Mouse (Mus musculus): Measurements from ENCODE around the gene Aplp2. TPM values are rescaled to one million over a fixed set of nuclear protein-coding genes. Genes with fewer than 3 reads are reported as not detected.

Gene Aplp2
- polyA plus RNA-seq, 1 experiment from 2014 or later, result 344 TPM

- no peak for ATAC-seq (ENCODE audit: insufficient number of reproducible peaks, low FRiP score)
- 76% methylated on average over 7 of the region's 7 CpGs for WGBS
- Histone ChIP-seq H3K9ac (no peak overlapping the region), H3K27ac (ENCODE audit: poor library complexity, severe bottlenecking) (no peak overlapping the region), H3K36me3 (no peaks in the 10 kb centered on the region), H3K4me2 (no peak overlapping the region), H3K9me3 (replicated peaks) (no peaks in the 10 kb centered on the region), H3K4me1 (replicated peaks) (peaks cover 9% of the 10 kb centered on the region), H3K4me3 (no peak overlapping the region), H3K27me3 (replicated peaks) (peaks cover 34% of the 10 kb centered on the region)
These were observed 85.5 kb downstream of the Aplp2 start for GRCm38 (mm10) chr9:31126079-31126478.

- ATAC-seq (ENCODE audit: insufficient number of reproducible peaks, low FRiP score), result no peak
- H3K9ac ChIP-seq, result no peak overlapping the region
- no peak overlapping the region for H3K4me2 ChIP-seq
- H3K27me3 ChIP-seq (replicated peaks), result 0 out of 2 replicates have a peak, but pooled peaks cover 4% of the 10 kb centered on the region
- no peaks in the 10 kb centered on the region for H3K9me3 ChIP-seq (replicated peaks)
- WGBS, result 76% methylated on average over 13 of the region's 13 CpGs
- no peak overlapping the region for H3K27ac ChIP-seq (ENCODE audit: poor library complexity, severe bottlenecking)
- H3K4me1 ChIP-seq (replicated peaks), result peaks cover 27% of the 10 kb centered on the region
- H3K36me3 ChIP-seq, result no peaks in the 10 kb centered on the region
- no peak overlapping the region for H3K4me3 ChIP-seq
These were observed 89.1 kb downstream of the Aplp2 start for GRCm38 (mm10) chr9:31122464-31123030.

- ATAC-seq (ENCODE audit: insufficient number of reproducible peaks, low FRiP score), result no peak
- Histone ChIP-seq H3K27me3 (replicated peaks) (no peaks in the 10 kb centered on the region; the same call in 1 of the 2 replicates), H3K27ac (ENCODE audit: poor library complexity, severe bottlenecking) (no peak overlapping the region), H3K36me3 (no peaks in the 10 kb centered on the region), H3K9me3 (replicated peaks) (no peaks in the 10 kb centered on the region), H3K4me1 (replicated peaks) (peaks cover 27% of the 10 kb centered on the region), H3K4me3 (no peak overlapping the region), H3K9ac (no peak overlapping the region), H3K4me2 (peak overlapping the region; percentile 28; the same call in 1 of the 2 replicates)
- WGBS, result 56% methylated on average over 4 of the region's 4 CpGs
These were observed 91.1 kb downstream of the Aplp2 start for GRCm38 (mm10) chr9:31120533-31120915.

- Histone ChIP-seq H3K27me3 (replicated peaks) (no peaks in the 10 kb centered on the region; the same call in 1 of the 2 replicates), H3K4me1 (replicated peaks) (peaks cover 27% of the 10 kb centered on the region), H3K9me3 (replicated peaks) (no peaks in the 10 kb centered on the region), H3K27ac (ENCODE audit: poor library complexity, severe bottlenecking) (peak overlapping the region; percentile 45; the same call in 1 of the 2 replicates), H3K36me3 (no peaks in the 10 kb centered on the region), H3K4me3 (no peak overlapping the region), H3K9ac (no peak overlapping the region), H3K4me2 (peak overlapping the region; percentile 28; the same call in 1 of the 2 replicates)
- no peak for ATAC-seq (ENCODE audit: insufficient number of reproducible peaks, low FRiP score)
- 39% methylated on average over 11 of the region's 11 CpGs for WGBS
These were observed 91.6 kb downstream of the Aplp2 start for GRCm38 (mm10) chr9:31119882-31120532.

GRCm38 (mm10) chr9:31119405-31119804 lies 92.2 kb downstream of the Aplp2 start:
- Histone ChIP-seq H3K9ac (no peak overlapping the region), H3K4me1 (replicated peaks) (peaks cover 27% of the 10 kb centered on the region), H3K4me2 (no peak overlapping the region), H3K9me3 (replicated peaks) (no peaks in the 10 kb centered on the region), H3K27me3 (replicated peaks) (no peaks in the 10 kb centered on the region; the same call in 1 of the 2 replicates), H3K4me3 (no peak overlapping the region), H3K36me3 (no peaks in the 10 kb centered on the region), H3K27ac (ENCODE audit: poor library complexity, severe bottlenecking) (no peak overlapping the region)
- no peak for ATAC-seq (ENCODE audit: insufficient number of reproducible peaks, low FRiP score)
- 57% methylated on average over 5 of the region's 5 CpGs for WGBS

- Histone ChIP-seq H3K27me3 (replicated peaks) (no peaks in the 10 kb centered on the region; the same call in 1 of the 2 replicates), H3K4me2 (no peak overlapping the region), H3K4me1 (replicated peaks) (peaks cover 27% of the 10 kb centered on the region), H3K4me3 (no peak overlapping the region), H3K36me3 (no peaks in the 10 kb centered on the region), H3K9me3 (replicated peaks) (no peaks in the 10 kb centered on the region), H3K27ac (ENCODE audit: poor library complexity, severe bottlenecking) (no peak overlapping the region), H3K9ac (no peak overlapping the region)
- 29% methylated on average over 11 of the region's 11 CpGs for WGBS
- peak; percentile 83 for ATAC-seq (ENCODE audit: insufficient number of reproducible peaks, low FRiP score)
These were observed 92.9 kb downstream of the Aplp2 start for GRCm38 (mm10) chr9:31118520-31119298.

- Histone ChIP-seq H3K36me3 (no peaks in the 10 kb centered on the region), H3K9ac (no peak overlapping the region), H3K4me3 (no peak overlapping the region), H3K27me3 (replicated peaks) (no peaks in the 10 kb centered on the region; the same call in 1 of the 2 replicates), H3K4me2 (no peak overlapping the region), H3K9me3 (replicated peaks) (no peaks in the 10 kb centered on the region), H3K4me1 (replicated peaks) (peaks cover 27% of the 10 kb centered on the region), H3K27ac (ENCODE audit: poor library complexity, severe bottlenecking) (no peak overlapping the region)
- 83% methylated on average over 6 of the region's 6 CpGs for WGBS
- no peak for ATAC-seq (ENCODE audit: insufficient number of reproducible peaks, low FRiP score)
These were observed 94.1 kb downstream of the Aplp2 start for GRCm38 (mm10) chr9:31117488-31117887.

GRCm38 (mm10) chr9:31117088-31117487 lies 94.5 kb downstream of the Aplp2 start:
- H3K4me1 ChIP-seq (replicated peaks), result peaks cover 27% of the 10 kb centered on the region
- H3K27ac ChIP-seq (ENCODE audit: poor library complexity, severe bottlenecking), result no peak overlapping the region
- H3K9ac ChIP-seq, result no peak overlapping the region
- 86% methylated on average over 11 of the region's 11 CpGs for WGBS
- no peaks in the 10 kb centered on the region for H3K9me3 ChIP-seq (replicated peaks)
- no peak overlapping the region for H3K4me3 ChIP-seq
- no peaks in the 10 kb centered on the region; the same call in 1 of the 2 replicates for H3K27me3 ChIP-seq (replicated peaks)
- no peak for ATAC-seq (ENCODE audit: insufficient number of reproducible peaks, low FRiP score)
- no peak overlapping the region for H3K4me2 ChIP-seq
- no peaks in the 10 kb centered on the region for H3K36me3 ChIP-seq

- no peaks in the 10 kb centered on the region for H3K36me3 ChIP-seq
- H3K4me2 ChIP-seq, result no peak overlapping the region
- no peaks in the 10 kb centered on the region for H3K9me3 ChIP-seq (replicated peaks)
- H3K27me3 ChIP-seq (replicated peaks), result no peaks in the 10 kb centered on the region; the same call in 1 of the 2 replicates
- no peak overlapping the region for H3K27ac ChIP-seq (ENCODE audit: poor library complexity, severe bottlenecking)
- peaks cover 20% of the 10 kb centered on the region for H3K4me1 ChIP-seq (replicated peaks)
- no peak overlapping the region for H3K4me3 ChIP-seq
- no peak overlapping the region for H3K9ac ChIP-seq
- ATAC-seq (ENCODE audit: insufficient number of reproducible peaks, low FRiP score), result no peak
These were observed 96.0 kb downstream of the Aplp2 start for GRCm38 (mm10) chr9:31115586-31115985.

- H3K4me2 ChIP-seq, result no peak overlapping the region
- no peaks in the 10 kb centered on the region for H3K9me3 ChIP-seq (replicated peaks)
- no peak overlapping the region for H3K4me3 ChIP-seq
- no peak for ATAC-seq (ENCODE audit: insufficient number of reproducible peaks, low FRiP score)
- no peak overlapping the region for H3K27ac ChIP-seq (ENCODE audit: poor library complexity, severe bottlenecking)
- H3K27me3 ChIP-seq (replicated peaks), result no peaks in the 10 kb centered on the region
- H3K4me1 ChIP-seq (replicated peaks), result no peaks in the 10 kb centered on the region
- no peak overlapping the region for H3K9ac ChIP-seq
- WGBS, result 86% methylated on average over 8 of the region's 8 CpGs
- no peaks in the 10 kb centered on the region for H3K36me3 ChIP-seq
These were observed 103.2 kb downstream of the Aplp2 start for GRCm38 (mm10) chr9:31108464-31108863.

Data from heart, embryonic 12.5 days (tissue).